Mouse (Mus musculus): ENCODE data around the gene Parvb. TPM values are rescaled to one million over a fixed set of nuclear protein-coding genes. Genes with fewer than 3 reads are reported as not detected.

Gene Parvb
- polyA plus RNA-seq, 1 experiment from 2014 or later, result 3.1 TPM

DNA sequence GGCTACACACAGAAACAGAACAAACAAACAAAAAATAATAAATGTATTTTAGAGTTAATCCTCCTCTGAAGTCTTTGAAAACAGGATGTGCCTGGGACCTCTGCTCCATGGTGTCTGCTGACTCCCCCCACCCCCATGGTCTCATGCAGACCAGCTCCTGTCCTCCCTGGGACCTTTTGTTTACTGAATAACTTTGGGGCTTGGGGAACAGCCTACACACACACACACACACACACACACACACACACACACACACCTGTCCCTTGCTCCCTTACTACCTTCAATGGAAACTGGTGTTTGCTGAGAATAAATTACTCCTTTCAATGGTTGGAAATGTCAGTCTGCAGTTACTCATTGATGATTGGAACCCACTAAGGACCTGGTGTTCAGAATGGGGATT, 15.8 kb upstream of the Parvb start:
- peaks cover 56% of the 10 kb centered on the region for H3K4me1 ChIP-seq (ENCODE audit: insufficient read depth, low read length)
- no peak overlapping the region for H3K4me3 ChIP-seq (ENCODE audit: low read length)
- peak overlapping the region; percentile 89 for H3K27ac ChIP-seq (ENCODE audit: low read length)
- no peak overlapping the region for H3K9ac ChIP-seq (replicated peaks; ENCODE audit: low read length)
- H3K27me3 ChIP-seq (ENCODE audit: insufficient read depth, low read length), result no peaks in the 10 kb centered on the region
- H3K36me3 ChIP-seq (ENCODE audit: insufficient read depth, low read length), result peaks cover 13% of the 10 kb centered on the region
- no peak overlapping the region for H3K4me2 ChIP-seq (replicated peaks; ENCODE audit: low read depth, low read length)
- ATAC-seq (ENCODE audit: low FRiP score, low TSS enrichment), result 0 out of 2 replicates have a peak, but pooled peaks have one; percentile 21
- H3K9me3 ChIP-seq (ENCODE audit: low read length), result no peaks in the 10 kb centered on the region

DNA sequence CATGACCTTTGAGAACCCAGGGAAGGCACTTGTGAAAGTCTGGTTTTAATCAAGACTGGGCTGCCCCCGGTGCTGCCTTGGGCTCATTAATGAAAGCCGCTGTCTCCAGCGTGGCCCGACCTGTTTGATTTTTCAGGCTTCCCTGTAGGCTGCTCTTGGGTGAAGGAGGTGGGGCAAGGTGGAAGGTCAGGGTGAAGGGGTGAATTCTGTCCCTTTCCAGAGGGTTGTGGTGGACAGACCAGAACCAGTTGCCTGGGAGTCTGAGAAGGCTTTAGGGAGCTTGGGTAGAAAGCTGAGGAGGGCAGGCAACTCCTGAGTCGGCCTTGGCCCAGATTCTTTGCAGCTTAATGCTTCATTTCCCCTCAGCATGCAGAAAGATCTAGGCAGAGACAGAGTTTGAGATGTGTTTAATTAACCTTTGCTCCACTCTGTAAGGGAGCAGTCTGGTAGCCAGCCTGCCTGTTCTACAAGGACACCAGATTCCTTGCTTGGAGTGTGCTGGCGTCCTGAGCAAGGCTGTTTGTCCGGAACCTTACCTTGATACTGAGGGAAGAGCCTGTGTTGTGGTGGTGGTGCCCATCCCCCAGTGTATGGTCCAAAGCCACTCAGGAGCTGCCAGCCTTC, 15.3 kb upstream of the Parvb start:
- Histone ChIP-seq H3K4me1 (ENCODE audit: insufficient read depth, low read length) (peaks cover 56% of the 10 kb centered on the region), H3K9ac (replicated peaks; ENCODE audit: low read length) (no peak overlapping the region), H3K36me3 (ENCODE audit: insufficient read depth, low read length) (0 out of 2 replicates have a peak, but pooled peaks cover 7% of the 10 kb centered on the region), H3K4me2 (replicated peaks; ENCODE audit: low read depth, low read length) (no peak overlapping the region), H3K27ac (ENCODE audit: low read length) (peak overlapping the region; percentile 89), H3K4me3 (ENCODE audit: low read length) (no peak overlapping the region), H3K9me3 (ENCODE audit: low read length) (no peaks in the 10 kb centered on the region), H3K27me3 (ENCODE audit: insufficient read depth, low read length) (no peaks in the 10 kb centered on the region)
- peak; percentile 66 for ATAC-seq (ENCODE audit: low FRiP score, low TSS enrichment)
- 15% methylated on average over 7 of the region's 7 CpGs for WGBS

DNA sequence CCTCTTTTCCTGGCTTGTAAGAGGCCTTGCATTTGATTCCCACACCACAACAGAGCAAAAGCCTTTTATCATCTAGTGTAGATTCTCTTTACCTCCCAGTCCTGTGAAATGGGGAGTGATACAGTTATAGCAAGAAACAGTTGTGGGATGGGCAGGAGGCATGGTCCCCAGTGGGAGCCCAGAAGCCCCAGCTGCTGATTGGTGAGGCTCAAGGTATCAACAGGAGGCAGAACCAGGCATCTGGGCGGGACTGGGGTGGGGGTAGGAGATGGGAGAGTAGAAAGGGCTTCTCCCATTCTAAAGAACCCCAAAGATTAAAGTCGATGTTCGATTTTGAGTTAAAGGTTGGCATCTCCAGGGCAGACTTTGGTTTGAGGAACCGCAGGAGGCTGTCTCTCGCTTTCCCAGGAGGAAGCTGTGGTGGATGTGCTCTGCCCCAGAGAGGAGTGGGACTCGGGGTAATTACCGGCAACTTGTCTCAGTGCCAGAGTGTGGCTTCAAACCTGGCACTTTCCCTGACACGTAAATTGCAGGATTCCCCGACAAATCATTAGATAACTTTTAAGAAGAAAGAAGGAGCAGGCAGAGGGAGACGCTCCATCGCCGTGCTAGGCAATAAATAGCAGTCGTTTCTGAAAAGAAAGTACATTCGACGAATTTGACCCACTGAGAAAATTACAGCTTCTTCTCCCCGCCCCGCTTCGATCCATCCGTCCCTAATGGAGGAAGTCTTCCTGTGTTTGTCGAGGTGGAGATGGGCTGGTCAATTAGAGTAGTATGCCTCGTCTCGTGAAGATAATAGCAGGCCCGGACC, 13.7 kb upstream of the Parvb start:
- no peak overlapping the region for H3K9ac ChIP-seq (replicated peaks; ENCODE audit: low read length)
- H3K27ac ChIP-seq (ENCODE audit: low read length), result 0 out of 2 replicates have a peak overlapping the region, but pooled peaks have one; percentile 47

DNA sequence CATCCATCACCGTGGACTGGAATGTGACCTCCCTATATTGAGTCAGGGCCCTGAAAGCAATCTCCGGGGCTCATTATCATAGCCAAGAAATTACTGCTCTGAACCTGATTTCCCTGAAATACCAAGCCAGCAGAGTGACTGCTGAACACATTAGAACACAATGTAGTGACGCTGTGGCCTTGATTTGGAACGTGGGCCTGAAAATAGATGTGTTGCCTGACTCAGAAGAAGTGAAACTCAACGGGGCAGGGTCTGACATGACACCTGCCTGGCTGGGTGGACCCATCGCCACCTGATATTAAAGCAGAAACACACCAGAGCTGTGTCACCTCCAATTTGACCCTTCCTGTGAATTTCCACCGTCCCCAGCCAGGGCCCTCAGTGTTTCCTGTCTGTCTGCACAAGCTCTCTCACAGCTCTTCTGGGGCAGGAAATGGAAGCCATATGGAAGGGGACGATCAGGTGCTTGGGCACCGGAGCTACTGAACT, 13.0 kb upstream of the Parvb start:
- 15% methylated on average over 9 of the region's 9 CpGs for WGBS
- H3K4me2 ChIP-seq (replicated peaks; ENCODE audit: low read depth, low read length), result no peak overlapping the region
- peaks cover 51% of the 10 kb centered on the region for H3K4me1 ChIP-seq (ENCODE audit: insufficient read depth, low read length)
- no peak overlapping the region for H3K4me3 ChIP-seq (ENCODE audit: low read length)
- no peaks in the 10 kb centered on the region for H3K9me3 ChIP-seq (ENCODE audit: low read length)
- no peak overlapping the region for H3K9ac ChIP-seq (replicated peaks; ENCODE audit: low read length)
- peak overlapping the region; percentile 47 for H3K27ac ChIP-seq (ENCODE audit: low read length)
- 0 out of 2 replicates have a peak, but pooled peaks cover 5% of the 10 kb centered on the region for H3K36me3 ChIP-seq (ENCODE audit: insufficient read depth, low read length)
- H3K27me3 ChIP-seq (ENCODE audit: insufficient read depth, low read length), result no peaks in the 10 kb centered on the region
- ATAC-seq (ENCODE audit: low FRiP score, low TSS enrichment), result no peak

More for the DNA sequence above, 13.7 kb upstream of the Parvb start:
- H3K36me3 ChIP-seq (ENCODE audit: insufficient read depth, low read length), result 0 out of 2 replicates have a peak, but pooled peaks cover 5% of the 10 kb centered on the region
- H3K9me3 ChIP-seq (ENCODE audit: low read length), result no peaks in the 10 kb centered on the region
- H3K4me3 ChIP-seq (ENCODE audit: low read length), result no peak overlapping the region
- peaks cover 57% of the 10 kb centered on the region for H3K4me1 ChIP-seq (ENCODE audit: insufficient read depth, low read length)
- no peak overlapping the region for H3K4me2 ChIP-seq (replicated peaks; ENCODE audit: low read depth, low read length)
- no peak for ATAC-seq (ENCODE audit: low FRiP score, low TSS enrichment)
- WGBS, result 23% methylated on average over 23 of the region's 23 CpGs
- H3K27me3 ChIP-seq (ENCODE audit: insufficient read depth, low read length), result no peaks in the 10 kb centered on the region

DNA sequence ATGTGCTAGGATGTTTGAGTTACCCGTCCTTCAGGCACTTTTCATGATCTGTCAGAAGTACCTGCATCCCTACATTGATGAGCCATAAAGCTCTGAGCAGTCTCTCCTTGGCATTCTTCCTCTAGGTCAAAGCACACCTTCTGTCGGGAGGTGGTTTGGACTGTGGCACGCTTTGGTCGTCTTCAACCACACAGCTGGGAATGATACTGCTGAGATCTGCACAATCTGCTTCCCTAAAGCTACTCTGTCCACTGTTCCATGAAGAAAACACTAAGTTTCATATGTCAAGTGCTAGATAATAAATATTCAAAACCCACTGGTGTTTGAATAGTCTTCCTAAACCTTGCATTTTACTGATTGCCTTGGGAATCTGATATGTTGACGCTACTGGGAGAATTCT, 10.3 kb upstream of the Parvb start:
- WGBS, result 47% methylated on average over 5 of the region's 5 CpGs
- no peak overlapping the region for H3K27ac ChIP-seq (ENCODE audit: low read length)
- no peak overlapping the region for H3K4me2 ChIP-seq (replicated peaks; ENCODE audit: low read depth, low read length)
- H3K36me3 ChIP-seq (ENCODE audit: insufficient read depth, low read length), result no peaks in the 10 kb centered on the region
- no peaks in the 10 kb centered on the region for H3K27me3 ChIP-seq (ENCODE audit: insufficient read depth, low read length)
- no peaks in the 10 kb centered on the region for H3K9me3 ChIP-seq (ENCODE audit: low read length)
- no peak overlapping the region for H3K9ac ChIP-seq (replicated peaks; ENCODE audit: low read length)
- no peak overlapping the region for H3K4me3 ChIP-seq (ENCODE audit: low read length)
- peaks cover 25% of the 10 kb centered on the region for H3K4me1 ChIP-seq (ENCODE audit: insufficient read depth, low read length)
- ATAC-seq (ENCODE audit: low FRiP score, low TSS enrichment), result no peak

DNA sequence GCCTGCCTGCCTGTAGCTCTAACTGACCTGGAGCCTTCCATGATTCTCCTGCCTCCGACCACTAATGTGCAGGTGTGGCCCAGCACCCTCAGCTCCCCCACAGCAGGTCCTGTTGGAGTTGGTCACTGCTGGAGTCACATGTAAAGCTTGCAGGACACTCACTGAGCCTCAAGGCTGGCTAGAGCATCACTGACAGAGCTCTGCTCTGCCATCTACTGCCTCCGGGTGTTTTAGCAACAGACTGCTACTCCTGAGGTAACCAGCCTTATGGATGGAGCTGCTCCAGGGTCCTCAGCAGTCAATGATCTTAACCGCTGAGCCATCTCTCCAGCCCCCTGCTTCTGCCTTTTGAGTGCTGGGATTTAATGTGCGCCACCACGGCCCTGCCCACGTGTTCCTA, 8.4 kb upstream of the Parvb start:
- Histone ChIP-seq H3K27ac (ENCODE audit: low read length) (no peak overlapping the region), H3K9ac (replicated peaks; ENCODE audit: low read length) (no peak overlapping the region), H3K9me3 (ENCODE audit: low read length) (no peaks in the 10 kb centered on the region), H3K4me3 (ENCODE audit: low read length) (no peak overlapping the region), H3K4me2 (replicated peaks; ENCODE audit: low read depth, low read length) (no peak overlapping the region), H3K4me1 (ENCODE audit: insufficient read depth, low read length) (peaks cover 13% of the 10 kb centered on the region), H3K27me3 (ENCODE audit: insufficient read depth, low read length) (no peaks in the 10 kb centered on the region), H3K36me3 (ENCODE audit: insufficient read depth, low read length) (no peaks in the 10 kb centered on the region)
- ATAC-seq (ENCODE audit: low FRiP score, low TSS enrichment), result no peak
- WGBS, result 35% methylated on average over 6 of the region's 6 CpGs

GRCm38 (mm10) chr15:84224779-84225178, 7.1 kb upstream of the Parvb start:
- ATAC-seq (ENCODE audit: low FRiP score, low TSS enrichment), result no peak
- Histone ChIP-seq H3K27ac (ENCODE audit: low read length) (no peak overlapping the region), H3K27me3 (ENCODE audit: insufficient read depth, low read length) (peaks cover 3% of the 10 kb centered on the region), H3K9me3 (ENCODE audit: low read length) (no peaks in the 10 kb centered on the region), H3K4me1 (ENCODE audit: insufficient read depth, low read length) (0 out of 2 replicates have a peak, but pooled peaks cover 4% of the 10 kb centered on the region), H3K36me3 (ENCODE audit: insufficient read depth, low read length) (no peaks in the 10 kb centered on the region), H3K4me2 (replicated peaks; ENCODE audit: low read depth, low read length) (no peak overlapping the region), H3K4me3 (ENCODE audit: low read length) (no peak overlapping the region), H3K9ac (replicated peaks; ENCODE audit: low read length) (no peak overlapping the region)
- WGBS, result 32% methylated on average over 10 of the region's 10 CpGs

DNA sequence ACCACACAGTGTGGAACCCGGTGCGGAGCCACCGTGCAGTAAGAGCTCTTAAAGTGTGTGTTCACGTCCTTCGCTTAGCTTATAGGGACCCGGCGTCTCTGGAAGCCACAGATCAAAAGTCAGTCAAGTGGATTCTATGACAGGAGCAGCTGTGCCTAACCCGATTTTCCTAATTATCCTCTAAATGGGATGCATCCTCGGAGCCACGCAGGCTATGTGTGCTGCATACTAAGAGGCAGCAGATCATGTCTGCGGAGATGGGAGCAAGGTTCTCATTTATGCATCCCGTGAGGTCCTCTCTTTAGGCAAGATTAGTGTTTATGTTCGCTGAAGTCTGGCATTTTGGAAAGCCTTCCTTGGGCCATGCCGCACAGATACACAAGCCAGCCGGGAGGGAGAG, 4.9 kb upstream of the Parvb start:
- Histone ChIP-seq H3K27me3 (ENCODE audit: insufficient read depth, low read length) (peaks cover 6% of the 10 kb centered on the region), H3K4me3 (ENCODE audit: low read length) (no peak overlapping the region), H3K27ac (ENCODE audit: low read length) (no peak overlapping the region), H3K4me1 (ENCODE audit: insufficient read depth, low read length) (peaks cover 13% of the 10 kb centered on the region), H3K36me3 (ENCODE audit: insufficient read depth, low read length) (no peaks in the 10 kb centered on the region), H3K9me3 (ENCODE audit: low read length) (no peaks in the 10 kb centered on the region), H3K9ac (replicated peaks; ENCODE audit: low read length) (no peak overlapping the region), H3K4me2 (replicated peaks; ENCODE audit: low read depth, low read length) (no peak overlapping the region)
- no peak for ATAC-seq (ENCODE audit: low FRiP score, low TSS enrichment)
- WGBS, result 80% methylated on average over 15 of the region's 15 CpGs

- no peak overlapping the region for H3K4me3 ChIP-seq (ENCODE audit: low read length)
- H3K9me3 ChIP-seq (ENCODE audit: low read length), result no peaks in the 10 kb centered on the region
- H3K27ac ChIP-seq (ENCODE audit: low read length), result no peak overlapping the region
- H3K4me2 ChIP-seq (replicated peaks; ENCODE audit: low read depth, low read length), result no peak overlapping the region
- WGBS, result 13% methylated on average over 5 of the region's 5 CpGs
- peaks cover 6% of the 10 kb centered on the region for H3K27me3 ChIP-seq (ENCODE audit: insufficient read depth, low read length)
- H3K4me1 ChIP-seq (ENCODE audit: insufficient read depth, low read length), result peaks cover 13% of the 10 kb centered on the region
- H3K9ac ChIP-seq (replicated peaks; ENCODE audit: low read length), result no peak overlapping the region
- ATAC-seq (ENCODE audit: low FRiP score, low TSS enrichment), result no peak
- H3K36me3 ChIP-seq (ENCODE audit: insufficient read depth, low read length), result no peaks in the 10 kb centered on the region
Observed at GRCm38 (mm10) chr15:84230661-84231060, 1.2 kb upstream of the Parvb start.

Measured in kidney, embryonic 16.5 days (tissue).